Mouse (Mus musculus) stomach, embryonic 15.5 days (tissue): ENCODE data around the gene Atxn7l3. TPM values are rescaled to one million over a fixed set of nuclear protein-coding genes. Genes with fewer than 3 reads are reported as not detected.

ENCODE experiments used
- ATAC-seq: fragments of 200-750 bp; cut with Nextera tagmentation; 2 replicates; pipeline ENCODE4 v1.8.0; 2017; ENCODE audit warnings: low read depth, moderate number of reproducible peaks, moderate TSS enrichment; ENCODE audit not compliant: insufficient read depth, low FRiP score
- H3K27ac ChIP-seq: fragments of 300-500 bp; sonication (generic); 2 replicates; pipeline ENCODE4 v1.5.1; 2015; ENCODE audit warnings: mild to moderate bottlenecking, inconsistent platforms
- H3K27me3 ChIP-seq: fragments of 300-500 bp; sonication (generic); replicated peaks from 2 replicates; pipeline ENCODE4 v1.6.1; 2015; ENCODE audit warnings: inconsistent platforms
- H3K36me3 ChIP-seq: fragments of 300-500 bp; sonication (generic); 2 replicates; pipeline ENCODE4 v1.6.1; 2015; ENCODE audit warnings: inconsistent platforms
- H3K4me1 ChIP-seq: fragments of 300-500 bp; sonication (generic); 2 replicates; pipeline ENCODE4 v1.6.1; 2015; ENCODE audit warnings: inconsistent platforms
- H3K4me2 ChIP-seq: fragments of 300-500 bp; sonication (generic); 2 replicates; pipeline ENCODE4 v1.6.1; 2015; ENCODE audit warnings: mild to moderate bottlenecking, inconsistent platforms
- H3K4me3 ChIP-seq: fragments of 300-500 bp; sonication (generic); replicated peaks from 2 replicates; pipeline ENCODE4 v1.5.1; 2015; ENCODE audit warnings: inconsistent platforms
- H3K9ac ChIP-seq: fragments of 300-500 bp; sonication (generic); 2 replicates; pipeline ENCODE4 v1.6.1; 2015; ENCODE audit warnings: inconsistent platforms
- H3K9me3 ChIP-seq: fragments of 300-500 bp; sonication (generic); 2 replicates; pipeline ENCODE4 v1.6.1; 2016; ENCODE audit warnings: inconsistent platforms
- WGBS: fragments of 180-500 bp; shearing (Covaris S2); methylation state at CpG from one replicate; pipeline ENCODE4 v1.1.7; 2015; 5-methylcytosine and 5-hydroxymethylcytosine counted together
- polyA plus RNA-seq: library from polyadenylated mRNA; unstranded; fragments of >200 nt; fragmentation: Nextera tagmentation; extraction: Ambion mirVana; gene quantifications from 2 replicates; pipeline ENCODE4 v1.2.1, GENCODE M21; 2015

The Atxn7l3 gene
- polyA plus RNA-seq, 1 experiment from 2014 or later = 14.5 TPM

- no peak overlapping the region for H3K9ac ChIP-seq
- H3K9me3 ChIP-seq = no peaks in the 10 kb centered on the region
- no peak for ATAC-seq
- H3K27ac ChIP-seq = no peak overlapping the region
- peaks cover 28% of the 10 kb centered on the region for H3K4me1 ChIP-seq
- H3K36me3 ChIP-seq = peaks cover 35% of the 10 kb centered on the region
- 77% methylated on average over 9 of the region's 9 CpGs for WGBS
- no peaks in the 10 kb centered on the region for H3K27me3 ChIP-seq
- no peak overlapping the region for H3K4me3 ChIP-seq
- no peak overlapping the region for H3K4me2 ChIP-seq
Observed at GRCm38 (mm10) chr11:102308104-102308503, 11.7 kb upstream of the Atxn7l3 start.

- peaks cover 24% of the 10 kb centered on the region for H3K36me3 ChIP-seq
- H3K4me3 ChIP-seq = no peak overlapping the region
- WGBS = 53% methylated on average over 3 of the region's 3 CpGs
- H3K4me2 ChIP-seq = no peak overlapping the region
- no peaks in the 10 kb centered on the region for H3K27me3 ChIP-seq
- no peaks in the 10 kb centered on the region for H3K9me3 ChIP-seq
- ATAC-seq = no peak
- peaks cover 16% of the 10 kb centered on the region for H3K4me1 ChIP-seq
- no peak overlapping the region for H3K9ac ChIP-seq
- no peak overlapping the region for H3K27ac ChIP-seq
Observed at GRCm38 (mm10) chr11:102305359-102305758, 8.9 kb upstream of the Atxn7l3 start.

GRCm38 (mm10) chr11:102304141-102304540, 7.7 kb upstream of the Atxn7l3 start:
- ATAC-seq = no peak
- H3K4me2 ChIP-seq = no peak overlapping the region

GRCm38 (mm10) chr11:102299839-102300238, 3.4 kb upstream of the Atxn7l3 start:
- WGBS = 8% methylated on average over 1 of the region's 1 CpGs
- no peaks in the 10 kb centered on the region for H3K9me3 ChIP-seq
- ATAC-seq = no peak
- no peak overlapping the region for H3K9ac ChIP-seq
- H3K4me3 ChIP-seq = no peak overlapping the region
- no peaks in the 10 kb centered on the region for H3K27me3 ChIP-seq
- H3K4me2 ChIP-seq = no peak overlapping the region
- H3K27ac ChIP-seq = no peak overlapping the region
- no peaks in the 10 kb centered on the region for H3K36me3 ChIP-seq
- peaks cover 12% of the 10 kb centered on the region; the same call in 1 of the 2 replicates for H3K4me1 ChIP-seq

More at GRCm38 (mm10) chr11:102304141-102304540, 7.7 kb upstream of the Atxn7l3 start:
- Histone ChIP-seq H3K4me3 (no peak overlapping the region), H3K27me3 (no peaks in the 10 kb centered on the region), H3K27ac (no peak overlapping the region), H3K4me1 (peaks cover 4% of the 10 kb centered on the region), H3K36me3 (peaks cover 24% of the 10 kb centered on the region), H3K9me3 (no peaks in the 10 kb centered on the region), H3K9ac (no peak overlapping the region)
- WGBS = 52% methylated on average over 2 of the region's 2 CpGs

GRCm38 (mm10) chr11:102297577-102298556, 1.4 kb upstream of the Atxn7l3 start:
- Histone ChIP-seq H3K9ac (peak overlapping the region; percentile 50), H3K4me2 (peak overlapping the region; percentile 87), H3K4me1 (peaks cover 13% of the 10 kb centered on the region; the same call in 1 of the 2 replicates), H3K4me3 (peak overlapping the region; percentile 80), H3K27ac (peak overlapping the region; percentile 100), H3K9me3 (no peaks in the 10 kb centered on the region), H3K27me3 (no peaks in the 10 kb centered on the region), H3K36me3 (peaks cover 3% of the 10 kb centered on the region)
- WGBS = 21% methylated on average over 27 of the region's 27 CpGs
- ATAC-seq = peak; percentile 11; the same call in 1 of the 2 replicates

GRCm38 (mm10) chr11:102295598-102296471, 596 bp downstream of the Atxn7l3 start:
- H3K27ac ChIP-seq = peak overlapping the region; percentile 100
- no peaks in the 10 kb centered on the region for H3K27me3 ChIP-seq
- peaks cover 23% of the 10 kb centered on the region for H3K36me3 ChIP-seq
- WGBS = under 1% methylated on average over 64 of the region's 73 CpGs
- H3K9ac ChIP-seq = peak overlapping the region; percentile 76
- H3K4me3 ChIP-seq = peak overlapping the region; percentile 80
- H3K4me1 ChIP-seq = peaks cover 13% of the 10 kb centered on the region; the same call in 1 of the 2 replicates
- peak overlapping the region; percentile 87 for H3K4me2 ChIP-seq
- peak; percentile 2 for ATAC-seq
- H3K9me3 ChIP-seq = no peaks in the 10 kb centered on the region

- Histone ChIP-seq H3K27me3 (no peaks in the 10 kb centered on the region), H3K36me3 (peaks cover 27% of the 10 kb centered on the region), H3K4me1 (peaks cover 15% of the 10 kb centered on the region; the same call in 1 of the 2 replicates), H3K9ac (peak overlapping the region; percentile 76), H3K27ac (peak overlapping the region; percentile 100), H3K4me3 (peak overlapping the region; percentile 80), H3K4me2 (peak overlapping the region; percentile 87), H3K9me3 (no peaks in the 10 kb centered on the region)
- ATAC-seq = no peak
- 61% methylated on average over 12 of the region's 12 CpGs for WGBS
Observed at GRCm38 (mm10) chr11:102294887-102295597, 1.4 kb downstream of the Atxn7l3 start.

GRCm38 (mm10) chr11:102294416-102294815, 2.0 kb downstream of the Atxn7l3 start:
- 54% methylated on average over 5 of the region's 5 CpGs for WGBS

GRCm38 (mm10) chr11:102293971-102294370, 2.5 kb downstream of the Atxn7l3 start:
- no peak overlapping the region for H3K9ac ChIP-seq
- peaks cover 24% of the 10 kb centered on the region for H3K4me1 ChIP-seq
- 95% methylated on average over 13 of the region's 13 CpGs for WGBS
- H3K4me3 ChIP-seq = no peak overlapping the region
- H3K27me3 ChIP-seq = no peaks in the 10 kb centered on the region
- ATAC-seq = no peak
- H3K9me3 ChIP-seq = no peaks in the 10 kb centered on the region
- H3K27ac ChIP-seq = no peak overlapping the region
- peaks cover 27% of the 10 kb centered on the region for H3K36me3 ChIP-seq
- no peak overlapping the region for H3K4me2 ChIP-seq

More at GRCm38 (mm10) chr11:102294416-102294815, 2.0 kb downstream of the Atxn7l3 start:
- Histone ChIP-seq H3K36me3 (peaks cover 27% of the 10 kb centered on the region), H3K4me1 (peaks cover 20% of the 10 kb centered on the region), H3K9ac (no peak overlapping the region), H3K9me3 (no peaks in the 10 kb centered on the region), H3K4me2 (peak overlapping the region; percentile 87; the same call in 1 of the 2 replicates), H3K4me3 (no peak overlapping the region), H3K27ac (no peak overlapping the region), H3K27me3 (no peaks in the 10 kb centered on the region)
- ATAC-seq = no peak

GRCm38 (mm10) chr11:102291051-102291535, 5.3 kb downstream of the Atxn7l3 start:
- Histone ChIP-seq H3K4me3 (no peak overlapping the region), H3K27me3 (no peaks in the 10 kb centered on the region), H3K27ac (no peak overlapping the region), H3K36me3 (peaks cover 44% of the 10 kb centered on the region), H3K9me3 (no peaks in the 10 kb centered on the region), H3K4me1 (peaks cover 23% of the 10 kb centered on the region), H3K4me2 (no peak overlapping the region), H3K9ac (no peak overlapping the region)
- WGBS = 81% methylated on average over 11 of the region's 11 CpGs
- ATAC-seq = no peak

GRCm38 (mm10) chr11:102290141-102290540, 6.3 kb downstream of the Atxn7l3 start:
- no peak overlapping the region for H3K9ac ChIP-seq
- no peak overlapping the region for H3K4me2 ChIP-seq
- 77% methylated on average over 4 of the region's 4 CpGs for WGBS
- H3K27ac ChIP-seq = no peak overlapping the region
- H3K9me3 ChIP-seq = no peaks in the 10 kb centered on the region
- no peak overlapping the region for H3K4me3 ChIP-seq
- no peak for ATAC-seq
- H3K4me1 ChIP-seq = peaks cover 25% of the 10 kb centered on the region
- peaks cover 44% of the 10 kb centered on the region for H3K36me3 ChIP-seq
- no peaks in the 10 kb centered on the region for H3K27me3 ChIP-seq
